Mouse (Mus musculus) left cerebral cortex, adult 9 months (tissue): ENCODE data around the gene Dusp16.

Source experiments
- DNase-seq, 2 experiments: peaks; one replicate each; pipeline ENCODE4 v3.0.0; 2022; ENCODE audit warnings: low spot score in 2 of 2

The Dusp16 gene

GRCm38 (mm10) chr6:134736853-134737252 lies 55.6 kb downstream of the Dusp16 start:
- DNase-seq, result no peak

GRCm38 (mm10) chr6:134733800-134734221 lies 58.6 kb downstream of the Dusp16 start:
- no peak for DNase-seq

- DNase-seq, result no peak
Measured at GRCm38 (mm10) chr6:134732813-134733212, 59.6 kb downstream of the Dusp16 start.

- no peak for DNase-seq
Measured at GRCm38 (mm10) chr6:134730978-134731377, 61.4 kb downstream of the Dusp16 start.

GRCm38 (mm10) chr6:134725406-134725805 lies 67.0 kb downstream of the Dusp16 start:
- DNase-seq, result no peak

GRCm38 (mm10) chr6:134723833-134724553 lies 68.4 kb downstream of the Dusp16 start:
- no peak for DNase-seq

- DNase-seq, result no peak
Measured at GRCm38 (mm10) chr6:134723326-134723725, 69.1 kb downstream of the Dusp16 start.

GRCm38 (mm10) chr6:134722906-134723305 lies 69.5 kb downstream of the Dusp16 start:
- no peak for DNase-seq

- no peak for DNase-seq
Measured at GRCm38 (mm10) chr6:134721729-134722269, 70.6 kb downstream of the Dusp16 start.

- no peak for DNase-seq
Measured at GRCm38 (mm10) chr6:134720150-134720549, 72.3 kb downstream of the Dusp16 start.

- no peak for DNase-seq
Measured at GRCm38 (mm10) chr6:134719156-134719555, 73.3 kb downstream of the Dusp16 start.

- no peak for DNase-seq
Measured at GRCm38 (mm10) chr6:134718668-134719065, 73.8 kb downstream of the Dusp16 start.

GRCm38 (mm10) chr6:134717886-134718667 lies 74.3 kb downstream of the Dusp16 start:
- DNase-seq, result peak; percentile 30 to 65

GRCm38 (mm10) chr6:134716168-134716587 lies 76.2 kb downstream of the Dusp16 start:
- DNase-seq, result no peak

GRCm38 (mm10) chr6:134713897-134714296 lies 78.5 kb downstream of the Dusp16 start:
- DNase-seq, result no peak

- DNase-seq, result no peak
Measured at GRCm38 (mm10) chr6:134713321-134713720, 79.1 kb downstream of the Dusp16 start.

GRCm38 (mm10) chr6:134710020-134710419 lies 82.4 kb downstream of the Dusp16 start:
- no peak for DNase-seq

GRCm38 (mm10) chr6:134706467-134706866 lies 86.0 kb downstream of the Dusp16 start:
- no peak for DNase-seq

GRCm38 (mm10) chr6:134703053-134703690 lies 89.3 kb downstream of the Dusp16 start:
- DNase-seq, result no peak

GRCm38 (mm10) chr6:134702184-134702583 lies 90.2 kb downstream of the Dusp16 start:
- no peak for DNase-seq

GRCm38 (mm10) chr6:134701211-134701602 lies 91.2 kb downstream of the Dusp16 start:
- no peak for DNase-seq
